Mouse (Mus musculus) thymus, adult 18-20 months (tissue): Measurements from ENCODE around the gene Ube2h.
"Not testable (repeated sequence)": the region's sequence is repeated elsewhere in the genome, so short reads cannot be mapped to it uniquely, and the experiment has no call there.

Experiments
- DNase-seq, 2 experiments: peaks; one replicate each; pipeline ENCODE4 v3.0.0; 2022; ENCODE audit warnings: mixed read lengths in 2 of 2

Ube2h gene

DNA sequence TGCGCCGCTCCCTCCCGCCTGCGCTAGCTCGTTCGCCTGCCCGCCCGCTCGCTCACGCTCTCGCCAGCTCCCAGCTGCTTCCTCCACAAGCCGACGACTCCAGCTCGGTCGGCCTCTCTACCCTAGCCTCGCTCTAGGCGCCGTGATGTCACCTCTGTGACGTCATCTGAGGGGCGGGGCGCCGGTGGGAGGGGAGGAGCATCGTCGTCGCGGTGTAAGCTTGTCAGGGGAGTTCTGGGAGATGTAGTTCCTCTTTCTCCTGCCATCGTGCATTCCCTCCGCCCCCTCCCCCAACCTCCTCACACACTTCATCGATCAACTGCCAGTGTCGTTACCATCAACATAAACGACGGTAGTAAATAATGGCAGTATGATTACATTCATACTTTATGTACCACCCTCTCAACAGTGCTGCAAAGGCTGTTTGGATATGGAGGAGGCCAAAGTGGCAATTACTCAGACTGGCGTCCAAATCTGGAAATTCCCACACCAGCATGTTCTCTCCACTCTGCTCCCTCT is at the start of gene Ube2h:
Gene Ube2h, minus strand, starts transcription at position 141 of the 519 bp plus-strand sequence.
- peak; percentile 100 for DNase-seq

DNA sequence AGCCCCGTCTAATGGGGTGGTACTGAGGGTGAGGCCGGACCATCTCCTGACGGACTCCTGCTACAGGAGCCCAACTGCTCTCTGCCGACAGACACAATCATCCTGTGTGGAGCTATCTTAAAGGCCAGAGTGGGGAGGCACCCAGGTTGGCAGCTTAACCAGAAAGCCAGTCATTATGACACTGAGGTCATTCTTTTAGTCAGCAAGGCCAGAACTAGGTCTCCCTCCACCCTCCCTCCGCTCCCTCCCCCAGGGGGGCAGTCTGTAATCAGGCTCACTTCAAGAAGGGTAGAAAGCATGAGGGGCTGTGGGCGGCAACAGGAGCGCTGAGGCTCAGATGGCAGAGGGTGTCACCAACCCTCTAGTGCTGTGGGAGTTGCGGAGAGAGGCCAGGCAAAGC is 49.3 kb upstream of the Ube2h start:
- DNase-seq = no peak

DNA sequence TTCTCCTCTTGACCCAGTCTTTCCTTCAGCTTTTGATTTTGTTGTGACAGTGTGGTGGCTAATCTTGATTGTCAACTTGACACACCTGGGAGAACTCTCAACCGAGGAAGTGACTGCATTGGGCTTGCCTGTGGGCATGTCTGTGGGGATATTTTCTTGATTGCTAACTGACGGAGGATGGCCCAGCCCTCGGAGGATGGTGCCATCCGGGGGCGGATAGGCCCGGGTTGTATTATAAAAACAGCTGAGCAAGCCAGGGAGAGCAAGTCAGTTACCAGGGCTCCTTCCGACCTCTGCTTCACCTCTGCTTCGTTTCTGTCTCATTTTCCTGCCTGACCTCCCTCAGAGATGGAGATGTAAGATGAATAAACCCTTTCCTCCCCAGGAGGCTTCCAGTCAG is 48.4 kb upstream of the Ube2h start:
- DNase-seq = no peak

DNA sequence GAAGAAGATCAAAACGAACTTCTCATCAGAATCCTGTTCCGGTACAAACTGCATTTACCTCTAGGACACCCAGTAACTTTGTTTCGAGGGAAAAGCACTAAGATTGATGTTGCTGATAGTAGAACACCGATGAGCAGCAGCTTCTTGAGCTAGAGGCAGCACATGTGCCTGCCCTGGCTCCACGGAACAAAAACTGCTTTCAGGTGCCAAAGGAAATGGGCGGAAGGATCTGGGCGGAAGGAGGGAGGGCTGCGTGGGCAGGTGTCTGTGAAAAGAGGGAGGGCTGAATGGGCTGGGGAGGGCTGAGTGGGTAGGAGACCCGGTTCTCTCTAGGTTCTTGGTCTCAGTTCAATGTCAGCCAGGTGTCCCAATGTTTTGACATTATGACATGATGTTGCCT is 47.0 kb upstream of the Ube2h start:
- DNase-seq = peak; percentile 67 to 80

DNA sequence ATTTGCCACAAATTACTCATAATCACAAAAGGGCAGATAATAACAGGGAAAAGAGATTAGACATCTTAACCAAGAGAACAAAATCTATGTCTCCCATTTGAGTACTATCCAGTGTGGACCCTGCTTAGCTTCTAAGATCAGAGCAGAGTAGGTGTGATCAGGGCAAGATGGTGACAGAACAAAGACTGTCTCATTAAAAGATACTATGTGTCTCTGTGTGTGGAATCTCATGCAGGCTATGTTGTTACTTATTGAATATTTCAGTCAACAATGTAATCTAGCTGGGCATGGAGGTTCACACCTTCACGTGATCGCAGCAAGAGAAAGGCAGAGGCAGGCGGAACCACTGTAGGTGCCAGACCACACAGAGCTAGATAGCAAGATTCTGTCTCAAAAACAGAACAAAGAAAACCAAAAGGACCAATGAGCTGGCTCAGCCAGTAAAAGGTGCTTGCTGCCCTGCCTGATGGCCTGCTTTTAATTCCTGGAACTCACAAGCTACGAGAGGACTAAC is 43.0 kb upstream of the Ube2h start:
- no peak for DNase-seq

DNA sequence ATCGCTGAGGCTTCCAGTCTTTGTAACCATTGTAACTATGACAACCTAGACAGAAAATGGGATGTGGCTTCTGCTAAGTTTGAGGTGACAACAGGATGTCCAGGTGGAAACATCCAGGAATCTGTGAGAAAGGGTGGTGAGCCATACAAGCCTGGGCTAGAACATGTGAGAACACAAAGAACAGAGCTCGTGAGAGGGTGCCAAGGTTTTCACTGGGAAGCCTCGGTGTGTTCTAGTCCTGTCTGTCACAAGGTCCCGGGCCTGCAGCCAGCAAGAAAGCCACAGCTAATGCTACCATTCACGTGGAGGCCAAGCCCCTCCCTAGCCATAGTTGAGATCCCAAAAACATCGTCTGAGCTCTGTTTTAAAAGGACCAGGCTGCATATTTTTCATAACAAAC is 42.4 kb upstream of the Ube2h start:
- no peak for DNase-seq

DNA sequence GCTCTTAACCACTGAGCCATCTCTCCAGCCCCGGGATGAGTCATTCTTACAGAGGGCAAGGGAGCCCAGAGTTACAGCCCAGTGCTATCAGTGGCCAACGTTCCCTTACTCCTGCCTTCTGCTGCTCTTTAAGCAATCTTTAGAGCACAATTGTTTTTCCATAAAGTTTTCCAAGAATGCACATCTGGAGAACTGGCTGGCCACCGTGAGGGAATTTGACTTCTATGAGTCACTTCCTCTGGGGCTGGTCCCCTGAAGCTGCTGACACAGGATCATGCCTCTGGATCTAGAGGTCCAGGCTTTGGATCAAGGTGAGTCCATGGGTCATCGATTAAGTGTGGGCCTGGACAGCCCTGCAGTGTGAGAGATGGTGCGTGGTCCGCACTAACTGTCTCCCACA is 39.7 kb upstream of the Ube2h start:
- no peak for DNase-seq

GRCm38 (mm10) chr6:30340231-30340873 is 36.0 kb upstream of the Ube2h start:
- DNase-seq = peak; percentile 22 to 53

- peak; percentile 33 to 50 for DNase-seq
Measured at GRCm38 (mm10) chr6:30336912-30337311, 32.6 kb upstream of the Ube2h start.

DNA sequence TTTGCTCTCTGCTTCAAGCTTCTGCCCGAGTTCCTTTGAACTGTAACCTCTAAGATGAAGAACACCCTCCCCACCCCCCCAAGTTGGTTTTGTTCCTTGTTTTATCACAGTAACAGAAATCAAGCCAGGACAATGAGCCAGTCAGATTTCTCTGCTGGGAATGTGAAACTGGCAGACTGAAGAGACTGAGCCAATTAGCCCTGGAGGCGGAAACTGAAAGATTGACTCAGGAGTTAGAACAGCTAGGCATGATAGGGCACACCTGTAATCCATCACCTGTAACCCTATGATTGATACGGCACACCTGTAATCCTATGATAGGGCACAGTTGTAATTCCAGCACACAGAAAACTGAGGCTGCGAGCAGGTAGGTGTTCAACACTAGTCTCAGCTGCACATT is 27.9 kb upstream of the Ube2h start:
- no peak for DNase-seq

DNA sequence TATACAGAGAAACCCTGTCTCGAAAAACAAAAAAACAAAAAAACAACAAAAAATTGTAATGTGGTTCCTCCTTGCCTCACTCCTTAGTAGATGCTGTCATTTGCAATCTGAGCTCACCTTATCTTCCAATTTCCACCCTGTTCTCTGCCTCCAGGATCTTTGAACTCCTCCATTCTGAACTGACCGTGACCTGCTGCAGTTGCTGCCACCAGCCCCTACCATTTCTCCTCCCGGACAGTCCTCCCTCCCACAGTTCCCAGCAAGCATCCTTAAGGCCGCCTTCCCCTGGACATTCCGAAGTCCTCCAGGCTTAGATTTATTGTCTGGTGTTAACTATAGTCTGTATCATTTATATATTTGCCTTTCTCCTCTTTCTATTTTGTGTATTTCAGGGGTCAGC is 26.4 kb upstream of the Ube2h start:
- no peak for DNase-seq

GRCm38 (mm10) chr6:30325932-30326501 is 21.7 kb upstream of the Ube2h start:
- DNase-seq = no peak

GRCm38 (mm10) chr6:30321002-30321401 is 16.7 kb upstream of the Ube2h start:
- DNase-seq = no peak

DNA sequence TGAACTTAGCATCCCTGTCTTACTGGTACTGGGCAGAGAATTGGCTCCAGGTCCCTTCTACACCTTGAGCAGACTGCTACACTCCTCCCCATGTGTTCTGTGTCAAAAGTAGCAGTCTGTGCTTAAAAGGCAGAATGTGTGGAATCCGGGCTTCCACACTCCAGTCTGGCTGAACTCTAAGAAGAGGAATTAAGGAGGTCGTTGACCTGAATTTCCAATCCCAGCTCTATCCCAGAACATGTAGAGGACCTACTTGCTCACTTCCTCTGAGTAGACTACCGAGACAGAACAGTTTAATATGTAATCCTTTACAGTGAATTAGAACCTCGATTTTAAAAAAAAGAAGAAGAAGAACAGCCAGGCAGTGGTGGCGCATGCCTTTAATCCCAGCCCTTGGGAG is 14.9 kb upstream of the Ube2h start:
- DNase-seq = no peak

- no peak for DNase-seq
Measured at GRCm38 (mm10) chr6:30312006-30312405, 7.7 kb upstream of the Ube2h start.

DNA sequence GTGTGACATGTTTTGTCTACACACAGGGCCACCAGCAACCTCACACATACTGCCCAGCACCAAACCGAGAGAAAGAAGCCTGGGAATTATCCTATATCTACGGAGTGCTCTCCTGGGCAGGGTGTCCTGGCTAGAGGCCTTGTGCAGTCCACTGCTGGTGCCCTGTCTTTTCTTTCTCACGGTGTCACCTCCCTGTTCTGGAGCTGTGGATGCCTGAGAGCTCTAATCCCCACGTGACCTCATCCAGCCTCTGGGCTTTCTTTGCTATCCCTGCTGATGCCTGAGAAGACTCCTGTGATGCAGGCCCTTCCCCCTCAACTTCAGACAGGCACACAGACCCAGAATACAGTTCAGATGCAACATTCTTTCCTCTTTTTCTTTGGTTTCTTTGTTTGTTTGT is 4.4 kb upstream of the Ube2h start:
- no peak for DNase-seq

DNA sequence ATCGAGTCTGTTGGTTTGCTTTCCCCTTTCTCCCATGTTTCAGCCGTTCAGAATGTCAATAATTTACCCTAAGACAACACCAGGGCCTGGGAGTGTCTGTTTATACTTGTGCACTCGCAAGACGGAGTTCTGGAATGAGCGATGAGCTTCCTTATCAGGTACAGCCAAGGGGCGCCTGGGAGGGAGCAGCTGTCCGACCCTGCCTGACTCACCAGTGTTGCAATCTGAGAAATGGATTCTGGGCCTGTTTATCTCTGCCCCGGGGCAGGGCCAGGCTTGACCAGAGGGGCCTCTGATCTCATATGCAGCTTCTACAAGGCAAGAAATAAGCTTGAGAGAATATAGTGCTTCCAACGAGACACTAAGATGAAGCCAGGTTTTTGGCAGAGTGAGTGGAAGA is 3.4 kb upstream of the Ube2h start:
- DNase-seq = peak in 1 of 2 experiments; percentile 9

- DNase-seq = not testable (repeated sequence)
Measured at GRCm38 (mm10) chr6:30303771-30304398, 454 bp downstream of the Ube2h start.

GRCm38 (mm10) chr6:30302781-30303631 is 1.3 kb downstream of the Ube2h start:
- peak; percentile 43 to 64 for DNase-seq

GRCm38 (mm10) chr6:30302156-30302555 is 2.2 kb downstream of the Ube2h start:
- DNase-seq = no peak

GRCm38 (mm10) chr6:30300901-30301300 is 3.4 kb downstream of the Ube2h start:
- DNase-seq = peak in 1 of 2 experiments; percentile 15

- peak; percentile 88 to 96 for DNase-seq
Measured at GRCm38 (mm10) chr6:30300372-30300771, 4.0 kb downstream of the Ube2h start.

DNA sequence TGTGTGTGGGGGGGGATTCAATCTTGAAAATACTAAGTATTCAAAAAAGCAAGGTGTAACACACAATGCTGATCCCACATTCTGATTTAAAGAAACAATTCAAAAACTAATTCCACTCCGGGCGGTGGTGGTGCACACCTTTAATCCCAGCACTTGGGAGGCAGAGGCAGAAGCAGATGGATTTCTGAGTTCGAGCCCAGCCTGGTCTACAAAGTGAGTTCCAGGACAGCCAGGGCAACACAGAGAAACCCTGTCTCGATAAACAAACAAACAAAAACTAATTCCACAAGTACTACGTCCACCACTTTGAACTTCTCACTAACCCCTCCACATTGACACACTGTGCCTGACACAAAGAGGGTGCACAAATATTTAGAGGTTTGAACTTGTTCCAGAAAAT is 4.7 kb downstream of the Ube2h start:
- no peak for DNase-seq
